Mouse (Mus musculus) kidney, embryonic 15.5 days (tissue): Measurements from ENCODE around the gene Igsf11. TPM values are rescaled to one million over a fixed set of nuclear protein-coding genes. Genes with fewer than 3 reads are reported as not detected.
"Not testable (repeated sequence)": the region's sequence is repeated elsewhere in the genome, so short reads cannot be mapped to it uniquely, and the experiment has no call there.

ENCODE experiments used
- ATAC-seq: fragments of 200-750 bp; cut with Nextera tagmentation; replicated peaks from 2 replicates; pipeline ENCODE4 v1.8.0; 2017; ENCODE audit warnings: moderate TSS enrichment; ENCODE audit not compliant: low FRiP score
- H3K27ac ChIP-seq: fragments of 300-500 bp; sonication (generic); 2 replicates; pipeline ENCODE4 v1.5.1; 2015; ENCODE audit warnings: mild to moderate bottlenecking, inconsistent platforms
- H3K27me3 ChIP-seq: fragments of 300-500 bp; sonication (generic); 2 replicates; pipeline ENCODE4 v1.6.1; 2015; ENCODE audit warnings: inconsistent platforms
- H3K36me3 ChIP-seq: fragments of 300-500 bp; sonication (generic); 2 replicates; pipeline ENCODE4 v1.6.1; 2015; ENCODE audit warnings: inconsistent platforms
- H3K4me1 ChIP-seq: fragments of 300-500 bp; sonication (generic); 2 replicates; pipeline ENCODE4 v1.6.1; 2015; ENCODE audit warnings: inconsistent platforms
- H3K4me2 ChIP-seq: fragments of 300-500 bp; sonication (generic); 2 replicates; pipeline ENCODE4 v1.6.1; 2015; ENCODE audit warnings: moderate library complexity, mild to moderate bottlenecking, inconsistent platforms
- H3K4me3 ChIP-seq: fragments of 300-500 bp; sonication (generic); replicated peaks from 2 replicates; pipeline ENCODE4 v1.5.1; 2015; ENCODE audit warnings: mild to moderate bottlenecking, inconsistent platforms
- H3K9ac ChIP-seq: fragments of 300-500 bp; sonication (generic); 2 replicates; pipeline ENCODE4 v1.6.1; 2015; ENCODE audit warnings: mild to moderate bottlenecking, inconsistent platforms
- H3K9me3 ChIP-seq: fragments of 300-500 bp; sonication (generic); replicated peaks from 2 replicates; pipeline ENCODE4 v1.6.1; 2016; ENCODE audit warnings: inconsistent platforms
- WGBS: fragments of 180-500 bp; shearing (Covaris S2); methylation state at CpG from one replicate; pipeline ENCODE4 v1.1.7; 2015; ENCODE audit warnings: mixed read lengths; 5-methylcytosine and 5-hydroxymethylcytosine counted together
- polyA plus RNA-seq: library from polyadenylated mRNA; unstranded; fragments of >200 nt; fragmentation: Nextera tagmentation; extraction: Ambion mirVana; gene quantifications from 2 replicates; pipeline ENCODE4 v1.2.1, GENCODE M21; 2015

The Igsf11 gene
- polyA plus RNA-seq, 1 experiment from 2014 or later, result 2.1 TPM

GRCm38 (mm10) chr16:38958801-38959200 is 66.3 kb downstream of the Igsf11 start:
- ATAC-seq, result no peak
- Histone ChIP-seq H3K4me1 (no peaks in the 10 kb centered on the region), H3K36me3 (no peaks in the 10 kb centered on the region), H3K4me3 (no peak overlapping the region), H3K9me3 (0 out of 2 replicates have a peak, but pooled peaks cover 6% of the 10 kb centered on the region), H3K27me3 (no peaks in the 10 kb centered on the region), H3K4me2 (no peak overlapping the region), H3K9ac (no peak overlapping the region), H3K27ac (no peak overlapping the region)
- 73% methylated on average over 9 of the region's 9 CpGs for WGBS

- no peak overlapping the region for H3K4me3 ChIP-seq
- no peak overlapping the region for H3K27ac ChIP-seq
- H3K4me2 ChIP-seq, result no peak overlapping the region
- 0 out of 2 replicates have a peak, but pooled peaks cover 6% of the 10 kb centered on the region for H3K9me3 ChIP-seq
- no peak overlapping the region for H3K9ac ChIP-seq
- 72% methylated on average over 8 of the region's 8 CpGs for WGBS
- H3K27me3 ChIP-seq, result no peaks in the 10 kb centered on the region
- no peaks in the 10 kb centered on the region for H3K36me3 ChIP-seq
- no peaks in the 10 kb centered on the region for H3K4me1 ChIP-seq
- no peak for ATAC-seq
Observed at GRCm38 (mm10) chr16:38960550-38960949, 68.1 kb downstream of the Igsf11 start.

- no peak overlapping the region for H3K4me3 ChIP-seq
- H3K9ac ChIP-seq, result no peak overlapping the region
- no peak overlapping the region for H3K27ac ChIP-seq
- H3K4me1 ChIP-seq, result no peaks in the 10 kb centered on the region
- ATAC-seq, result no peak
- no peaks in the 10 kb centered on the region for H3K36me3 ChIP-seq
- H3K4me2 ChIP-seq, result no peak overlapping the region
- H3K9me3 ChIP-seq, result 0 out of 2 replicates have a peak, but pooled peaks cover 6% of the 10 kb centered on the region
- 93% methylated on average over 2 of the region's 2 CpGs for WGBS
- no peaks in the 10 kb centered on the region for H3K27me3 ChIP-seq
Observed at GRCm38 (mm10) chr16:38961865-38962264, 69.4 kb downstream of the Igsf11 start.

GRCm38 (mm10) chr16:38962695-38963094 is 70.2 kb downstream of the Igsf11 start:
- no peak for ATAC-seq
- H3K4me3 ChIP-seq, result no peak overlapping the region
- H3K4me2 ChIP-seq, result no peak overlapping the region
- H3K36me3 ChIP-seq, result no peaks in the 10 kb centered on the region
- H3K27ac ChIP-seq, result no peak overlapping the region
- WGBS, result 68% methylated on average over 9 of the region's 9 CpGs
- no peak overlapping the region for H3K9ac ChIP-seq
- 0 out of 2 replicates have a peak, but pooled peaks cover under 1% of the 10 kb centered on the region for H3K9me3 ChIP-seq
- no peaks in the 10 kb centered on the region for H3K4me1 ChIP-seq
- no peaks in the 10 kb centered on the region for H3K27me3 ChIP-seq

- Histone ChIP-seq H3K4me2 (no peak overlapping the region), H3K27me3 (no peaks in the 10 kb centered on the region), H3K27ac (no peak overlapping the region), H3K36me3 (no peaks in the 10 kb centered on the region), H3K4me1 (no peaks in the 10 kb centered on the region), H3K4me3 (no peak overlapping the region), H3K9ac (no peak overlapping the region), H3K9me3 (no peaks in the 10 kb centered on the region)
- no peak for ATAC-seq
- WGBS, result 81% methylated on average over 10 of the region's 10 CpGs
Observed at GRCm38 (mm10) chr16:38967026-38967425, 74.6 kb downstream of the Igsf11 start.

- Histone ChIP-seq H3K27me3 (no peaks in the 10 kb centered on the region), H3K4me2 (no peak overlapping the region), H3K36me3 (no peaks in the 10 kb centered on the region), H3K9ac (no peak overlapping the region), H3K4me1 (no peaks in the 10 kb centered on the region), H3K9me3 (no peaks in the 10 kb centered on the region), H3K4me3 (no peak overlapping the region), H3K27ac (no peak overlapping the region)
- whole genome bisulfite sequencing, result 76% methylated on average over 13 of the region's 13 CpGs
- ATAC-seq, result 0 out of 2 replicates have a peak, but pooled peaks have one; percentile 22
Observed at GRCm38 (mm10) chr16:38976151-38976550, 83.7 kb downstream of the Igsf11 start.

GRCm38 (mm10) chr16:38978546-38978945 is 86.1 kb downstream of the Igsf11 start:
- Histone ChIP-seq H3K27me3 (0 out of 2 replicates have a peak, but pooled peaks cover 2% of the 10 kb centered on the region), H3K27ac (no peak overlapping the region), H3K4me2 (no peak overlapping the region), H3K9ac (no peak overlapping the region), H3K36me3 (no peaks in the 10 kb centered on the region), H3K4me1 (0 out of 2 replicates have a peak, but pooled peaks cover 2% of the 10 kb centered on the region), H3K4me3 (no peak overlapping the region), H3K9me3 (no peaks in the 10 kb centered on the region)
- no peak for ATAC-seq
- WGBS, result 82% methylated on average over 2 of the region's 2 CpGs

- no peak for ATAC-seq
- Histone ChIP-seq H3K9me3 (no peaks in the 10 kb centered on the region), H3K4me3 (no peak overlapping the region), H3K4me2 (no peak overlapping the region), H3K9ac (no peak overlapping the region), H3K4me1 (0 out of 2 replicates have a peak, but pooled peaks cover 2% of the 10 kb centered on the region), H3K36me3 (no peaks in the 10 kb centered on the region), H3K27ac (no peak overlapping the region), H3K27me3 (0 out of 2 replicates have a peak, but pooled peaks cover 2% of the 10 kb centered on the region)
- 62% methylated on average over 5 of the region's 5 CpGs for WGBS
Observed at GRCm38 (mm10) chr16:38980546-38980945, 88.1 kb downstream of the Igsf11 start.

- no peak overlapping the region for H3K4me2 ChIP-seq
- no peak overlapping the region for H3K4me3 ChIP-seq
- H3K9me3 ChIP-seq, result no peaks in the 10 kb centered on the region
- ATAC-seq, result no peak
- H3K4me1 ChIP-seq, result peaks cover 9% of the 10 kb centered on the region
- H3K27ac ChIP-seq, result no peak overlapping the region
- no peaks in the 10 kb centered on the region for H3K36me3 ChIP-seq
- no peak overlapping the region for H3K9ac ChIP-seq
- whole genome bisulfite sequencing, result 10% methylated on average over 5 of the region's 5 CpGs
- 0 out of 2 replicates have a peak, but pooled peaks cover 2% of the 10 kb centered on the region for H3K27me3 ChIP-seq
Observed at GRCm38 (mm10) chr16:38982051-38982450, 89.6 kb downstream of the Igsf11 start.

GRCm38 (mm10) chr16:38982508-38983236 is 90.2 kb downstream of the Igsf11 start:
- Histone ChIP-seq H3K4me2 (no peak overlapping the region), H3K4me3 (no peak overlapping the region), H3K9me3 (no peaks in the 10 kb centered on the region), H3K27me3 (0 out of 2 replicates have a peak, but pooled peaks cover 2% of the 10 kb centered on the region), H3K36me3 (no peaks in the 10 kb centered on the region), H3K9ac (no peak overlapping the region), H3K4me1 (peaks cover 9% of the 10 kb centered on the region), H3K27ac (no peak overlapping the region)
- ATAC-seq, result no peak
- WGBS, result 32% methylated on average over 12 of the region's 12 CpGs

- H3K4me3 ChIP-seq, H3K27ac ChIP-seq, H3K36me3 ChIP-seq, ATAC-seq, H3K9me3 ChIP-seq, H3K9ac ChIP-seq, H3K27me3 ChIP-seq, H3K4me2 ChIP-seq, H3K4me1 ChIP-seq: not testable (repeated sequence)
- WGBS, result 73% methylated on average over 3 of the region's 3 CpGs
Observed at GRCm38 (mm10) chr16:38983850-38984249, 91.4 kb downstream of the Igsf11 start.

GRCm38 (mm10) chr16:38985411-38985810 is 92.9 kb downstream of the Igsf11 start:
- H3K9me3 ChIP-seq, result no peaks in the 10 kb centered on the region
- no peak overlapping the region for H3K27ac ChIP-seq
- no peak for ATAC-seq
- H3K27me3 ChIP-seq, result 0 out of 2 replicates have a peak, but pooled peaks cover 2% of the 10 kb centered on the region
- peaks cover 9% of the 10 kb centered on the region for H3K4me1 ChIP-seq
- H3K4me3 ChIP-seq, result no peak overlapping the region
- 43% methylated on average over 3 of the region's 3 CpGs for WGBS
- H3K36me3 ChIP-seq, result no peaks in the 10 kb centered on the region
- H3K4me2 ChIP-seq, result no peak overlapping the region
- H3K9ac ChIP-seq, result no peak overlapping the region
